ENCODE assay signal across 8 mouse cellular contexts in genomic region chr8:124658415-124658814, GRCm38 (mm10). TPM values are rescaled to one million over a fixed set of nuclear protein-coding genes. Genes with fewer than 3 reads are reported as not detected.
DNase-seq lines count a peak whose midpoint lies in the region; ATAC-seq lines count a peak whose summit lies in the region.

No protein-coding gene starts in this region.

- H3K4me1 ChIP-seq in heart, embryonic 11.5 days (ENCODE audit: control insufficient read depth, insufficient read depth, low read length), result peaks cover 76% of the 10 kb centered on the region

- no peaks in the 10 kb centered on the region for H3K9me3 ChIP-seq in heart, embryonic 11.5 days (replicated peaks; ENCODE audit: control insufficient read depth, low read length)

- H3K27ac ChIP-seq in heart, embryonic 11.5 days (ENCODE audit: low read depth, low read length), result peak overlapping the region; percentile 88

- H3K27me3 ChIP-seq in heart, embryonic 11.5 days (ENCODE audit: control insufficient read depth, insufficient read depth, low read length), result no peaks in the 10 kb centered on the region

- peak overlapping the region; percentile 52 for H3K4me2 ChIP-seq in heart, embryonic 11.5 days

- DNase-seq in cerebellum, adult 11 months, result peak; percentile 35
- DNase-seq in right cerebral cortex, postnatal 10 days (ENCODE audit: low spot score in 2 of 2), result peak; percentile 70 to 71
- no peak for DNase-seq in right cerebral cortex, postnatal 25 days
- DNase-seq in kidney, postnatal 4 days, result peak; percentile 70 to 76
- DNase-seq in skeletal muscle tissue, adult 2 months (ENCODE audit: low read depth, low spot score), result peak; percentile 45
- DNase-seq in thymus, postnatal 14 days, result no peak

- 27% methylated on average over 2 of the region's 2 CpGs for WGBS in heart, embryonic 11.5 days (ENCODE audit: insufficient replicate concordance)

- 0 out of 2 replicates have a peak overlapping the region, but pooled peaks have one; percentile 6 for H3K9ac ChIP-seq in heart, embryonic 11.5 days (ENCODE audit: low read depth, low read length)

- ATAC-seq in cerebellum, adult (ENCODE audit: insufficient number of reproducible peaks, low FRiP score, low TSS enrichment), result no peak
- 0 out of 2 replicates have a peak, but pooled peaks have one; percentile 48 for ATAC-seq in heart, embryonic 11.5 days (replicated peaks; ENCODE audit: insufficient number of reproducible peaks, low FRiP score, low TSS enrichment)

- 0 out of 2 replicates have a peak, but pooled peaks cover 2% of the 10 kb centered on the region for H3K36me3 ChIP-seq in heart, embryonic 11.5 days (ENCODE audit: control insufficient read depth, insufficient read depth, low read length)

- 0 out of 2 replicates have a peak overlapping the region, but pooled peaks have one; percentile 14 for H3K4me3 ChIP-seq in heart, embryonic 11.5 days (ENCODE audit: low read depth, low read length)

RNA-seq across cellular contexts. Expression of gene 2310022B05Rik, which starts 4.8 kb away (rescaled TPM):
- 38.4 and 42.9 TPM in 2 replicates for polyA plus RNA-seq in heart, embryonic 11.5 days (2014; fragmentation: Nextera tagmentation; extraction: Ambion mirVana)

Comparison
In these comparisons a context has a peak if more than half of its experiments do, and no peak if none do; other contexts are left out.
1. DNase-seq: peak in cerebellum, adult 11 months (single experiment), right cerebral cortex, postnatal 10 days (2 of 2), kidney, postnatal 4 days (2 of 2) and skeletal muscle tissue, adult 2 months (single experiment); none in right cerebral cortex, postnatal 25 days (single experiment) and thymus, postnatal 14 days (single experiment).